In the genomic region with DNA sequence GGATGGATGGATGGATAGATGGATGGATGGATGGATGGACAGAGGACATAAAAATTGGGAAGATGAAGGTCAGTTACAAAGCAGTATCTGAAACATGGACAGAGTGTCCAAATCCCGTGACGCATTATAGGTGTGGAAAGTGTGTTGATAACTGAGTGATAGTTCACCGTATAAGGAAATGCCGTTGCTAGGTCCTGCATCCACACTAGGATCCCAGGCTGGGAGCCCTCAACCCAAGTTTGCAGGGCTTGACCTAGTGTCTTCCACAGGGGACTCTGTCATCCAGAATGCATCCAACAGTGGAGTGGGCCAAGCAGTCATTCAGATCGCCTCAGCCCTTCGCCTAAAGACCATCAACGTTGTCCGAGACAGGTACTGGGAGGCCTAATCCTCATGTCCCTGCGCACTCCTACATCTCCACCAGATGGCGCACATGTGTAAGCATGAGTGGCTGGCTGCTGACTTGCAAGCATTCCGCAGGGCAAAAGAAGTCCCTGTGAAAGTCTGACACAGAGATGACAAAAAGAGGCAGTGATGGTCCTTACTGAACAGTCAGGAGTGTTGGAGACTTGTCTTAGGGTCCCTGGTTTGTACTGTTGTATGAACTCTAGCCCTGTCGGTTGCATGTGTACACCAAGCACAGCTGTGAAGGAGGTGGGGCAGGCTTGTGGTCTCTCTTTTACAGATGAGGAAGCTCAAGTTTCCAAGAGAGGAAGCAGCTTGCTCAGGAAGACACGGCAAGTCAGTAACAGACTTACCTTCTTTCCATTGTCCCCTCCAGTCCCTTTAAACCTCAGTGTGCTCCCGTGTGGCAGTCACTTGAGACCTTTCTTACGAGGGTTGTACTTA, we compare ENCODE assay signal across 8 mouse cellular contexts. TPM values are rescaled to one million over a fixed set of nuclear protein-coding genes. Genes with fewer than 3 reads are reported as not detected.
DNase-seq lines count a peak whose midpoint lies in the region; ATAC-seq and TF ChIP-seq lines count a peak whose summit lies in the region.

No protein-coding gene starts in this region.

- H3K27me3 ChIP-seq in G1E (ENCODE audit: insufficient read depth, low read length): no peaks in the 10 kb centered on the region

- no peak for ATAC-seq in G1E (ENCODE audit: extremely low read depth, insufficient number of reproducible peaks, low FRiP score, poor library complexity, severe bottlenecking)
- ATAC-seq in erythroid progenitor cell, adult 5-6 weeks (replicated peaks; ENCODE audit: low FRiP score, poor library complexity, severe bottlenecking): peak; percentile 82

- H3K36me3 ChIP-seq in G1E (replicated peaks): peaks cover 97% of the 10 kb centered on the region

- H3K4me1 ChIP-seq in G1E (ENCODE audit: insufficient read depth, low read depth, low read length): peaks cover 15% of the 10 kb centered on the region

- H3K4me3 ChIP-seq in G1E (ENCODE audit: low read depth, low read length): no peak overlapping the region

- H3K9me3 ChIP-seq in G1E (replicated peaks): no peaks in the 10 kb centered on the region

- DNase-seq in G1E (ENCODE audit: low spot score): peak; percentile 24
- DNase-seq in c-Kit-negative CD71-positive TER-119-positive erythroid progenitor cells, embryonic 14.5 days (ENCODE audit: low read depth, low spot score): peak; percentile 66
- DNase-seq in heart, postnatal 14 days: peak; percentile 80 to 91
- peak; percentile 69 to 89 for DNase-seq in layer of hippocampus, adult 18-20 months (ENCODE audit: low spot score in 2 of 2)
- peak; percentile 78 to 81 for DNase-seq in lung, adult 18-20 months
- peak; percentile 68 for DNase-seq in ovary, postnatal 10 days (ENCODE audit: low spot score)
- DNase-seq in thymus, postnatal 10 days (ENCODE audit: low spot score in 2 of 2): peak; percentile 71 to 82

- intact Hi-C loops in heart, postnatal 14 days (cut with DNase I): loop anchor here (2.0 to 5.0 kb wide), 4 partner anchors 44 to 218 kb away; no protein-coding TSS in a partner anchor

- TF ChIP-seq CTCF in G1E (IDR thresholded peaks at IDR 0.05; ENCODE audit: low read depth, low read length): peak; percentile 98

RNA-seq across cellular contexts. Expression of a gene that starts 12.7 kb away (rescaled TPM):
- total RNA-seq in G1E (2014; fragmentation: Nextera tagmentation) (44.8 and 53.1 TPM in 2 replicates), G1E (2017) (33.9 and 60.3 TPM in 2 replicates)
- polyA plus RNA-seq in G1E (2012): 153 and 156 TPM in 2 replicates
- 85.9 and 87.9 TPM in 2 replicates for total RNA-seq in erythroid progenitor cell, adult 5-6 weeks (2015; ENCODE audit: low replicate concordance)
- 145 and 167 TPM in 2 replicates for total RNA-seq in erythroid progenitor cell, adult 5-6 weeks (2017; ENCODE audit: low replicate concordance)
- 10 to 100 TPM; 39.4 to 42.4 TPM for total RNA-seq in heart, postnatal 14 days (2021)
- total RNA-seq in layer of hippocampus, adult 18-20 months (2021): 10 to 100 TPM; 71.4 to 71.5 TPM

RNA-seq across cellular contexts. Expression of a gene that starts 17.4 kb away (rescaled TPM):
- total RNA-seq in G1E (2014; fragmentation: Nextera tagmentation) (29.3 and 50.6 TPM in 2 replicates), G1E (2017) (38.0 and 40.0 TPM in 2 replicates)
- polyA plus RNA-seq in G1E (2012): 31.3 and 32.3 TPM in 2 replicates
- total RNA-seq in erythroid progenitor cell, adult 5-6 weeks (2015; ENCODE audit: low replicate concordance): 12.6 and 14.3 TPM in 2 replicates
- total RNA-seq in erythroid progenitor cell, adult 5-6 weeks (2017; ENCODE audit: low replicate concordance): 0.90 and 9.2 TPM in 2 replicates
- total RNA-seq in heart, postnatal 14 days (2021): 10 to 100 TPM; 29.7 to 30.4 TPM
- total RNA-seq in layer of hippocampus, adult 18-20 months (2021): 10 to 100 TPM; 27.7 TPM

RNA-seq across cellular contexts. Expression of a gene that starts 22.6 kb away (rescaled TPM):
- total RNA-seq in G1E (2014; fragmentation: Nextera tagmentation) (41.8 and 44.4 TPM in 2 replicates), G1E (2017) (5.5 and 7.3 TPM in 2 replicates)
- 53.1 and 54.0 TPM in 2 replicates for polyA plus RNA-seq in G1E (2012)
- total RNA-seq in erythroid progenitor cell, adult 5-6 weeks (2015; ENCODE audit: low replicate concordance): 11.2 TPM in 1 of 2 replicates, not detected in the other
- total RNA-seq in erythroid progenitor cell, adult 5-6 weeks (2017; ENCODE audit: low replicate concordance): 0.38 TPM in 1 of 2 replicates, not detected in the other
- total RNA-seq in heart, postnatal 14 days (2021): 1 to 10 TPM; 3.2 to 6.8 TPM
- 10 to 100 TPM; 85.0 to 98.5 TPM for total RNA-seq in layer of hippocampus, adult 18-20 months (2021)

Comparison
In these comparisons a context has a peak if more than half of its experiments do, and no peak if none do; other contexts are left out.
1. DNase-seq: peak in every context shown above with its lines; median percentile 86 in heart, postnatal 14 days; 80 in lung, adult 18-20 months; 79 in layer of hippocampus, adult 18-20 months; 76 in thymus, postnatal 10 days; 68 in ovary, postnatal 10 days; 66 in c-Kit-negative CD71-positive TER-119-positive erythroid progenitor cells, embryonic 14.5 days; 24 in G1E.